Mouse (Mus musculus): ENCODE data around the gene Sept3.

Gene Sept3

DNA sequence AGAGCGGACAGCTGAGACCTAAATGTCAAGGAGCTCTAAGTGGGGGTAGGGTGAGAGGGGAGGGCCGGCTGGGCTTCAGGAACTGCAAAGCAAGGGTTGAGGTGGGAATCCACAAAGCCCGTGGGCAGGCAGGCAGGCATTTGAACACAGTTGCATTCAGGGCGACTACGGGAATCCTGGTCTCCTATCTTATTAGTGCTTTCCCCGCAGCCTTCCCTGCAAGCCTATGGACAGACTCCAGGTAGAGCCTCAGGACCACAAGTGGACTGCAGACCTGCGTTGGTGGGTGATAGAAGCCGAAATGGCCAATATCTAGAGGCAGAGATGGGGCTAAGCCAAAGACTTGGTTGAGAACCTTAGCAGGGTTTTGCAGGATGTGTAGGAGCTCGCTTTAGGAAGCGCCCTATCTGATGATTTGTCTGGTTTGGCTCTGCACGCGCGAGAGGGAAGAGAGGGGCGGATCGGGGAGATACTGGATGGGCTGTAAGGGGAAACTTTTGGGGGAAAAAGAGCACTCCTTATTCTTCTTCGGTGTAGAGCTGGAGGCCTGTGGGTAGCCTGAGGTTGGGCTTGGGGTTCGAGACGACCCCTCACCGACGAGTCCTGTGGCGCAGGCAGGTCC, 65.8 kb downstream of the Sept3 start:
- no peak for DNase-seq (ENCODE audit: low spot score)

DNA sequence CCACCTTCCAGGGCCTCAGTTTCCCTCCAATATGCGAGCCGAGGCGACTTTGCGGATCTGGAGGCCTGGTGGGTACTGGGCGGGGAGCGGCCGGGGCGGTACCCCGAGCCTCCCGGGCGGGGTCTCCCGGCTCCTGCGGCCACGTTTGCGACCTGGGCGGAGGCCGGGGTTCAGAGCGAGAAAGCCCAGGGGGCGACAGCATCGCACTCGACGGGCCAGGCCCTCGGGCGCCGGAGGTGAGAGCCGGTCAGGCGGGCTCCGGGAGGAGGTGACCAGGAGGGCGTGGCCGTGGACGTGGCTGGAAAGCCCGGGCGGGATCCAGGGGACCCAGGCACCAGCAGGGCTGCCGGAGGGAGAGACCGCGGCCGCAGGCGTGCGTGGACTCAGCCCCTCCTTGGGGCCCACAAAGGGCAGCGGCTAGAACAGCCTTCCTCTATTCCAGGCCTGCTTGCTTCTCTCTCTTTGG, 66.4 kb downstream of the Sept3 start:
- DNase-seq (ENCODE audit: low spot score), result peak; percentile 59

DNA sequence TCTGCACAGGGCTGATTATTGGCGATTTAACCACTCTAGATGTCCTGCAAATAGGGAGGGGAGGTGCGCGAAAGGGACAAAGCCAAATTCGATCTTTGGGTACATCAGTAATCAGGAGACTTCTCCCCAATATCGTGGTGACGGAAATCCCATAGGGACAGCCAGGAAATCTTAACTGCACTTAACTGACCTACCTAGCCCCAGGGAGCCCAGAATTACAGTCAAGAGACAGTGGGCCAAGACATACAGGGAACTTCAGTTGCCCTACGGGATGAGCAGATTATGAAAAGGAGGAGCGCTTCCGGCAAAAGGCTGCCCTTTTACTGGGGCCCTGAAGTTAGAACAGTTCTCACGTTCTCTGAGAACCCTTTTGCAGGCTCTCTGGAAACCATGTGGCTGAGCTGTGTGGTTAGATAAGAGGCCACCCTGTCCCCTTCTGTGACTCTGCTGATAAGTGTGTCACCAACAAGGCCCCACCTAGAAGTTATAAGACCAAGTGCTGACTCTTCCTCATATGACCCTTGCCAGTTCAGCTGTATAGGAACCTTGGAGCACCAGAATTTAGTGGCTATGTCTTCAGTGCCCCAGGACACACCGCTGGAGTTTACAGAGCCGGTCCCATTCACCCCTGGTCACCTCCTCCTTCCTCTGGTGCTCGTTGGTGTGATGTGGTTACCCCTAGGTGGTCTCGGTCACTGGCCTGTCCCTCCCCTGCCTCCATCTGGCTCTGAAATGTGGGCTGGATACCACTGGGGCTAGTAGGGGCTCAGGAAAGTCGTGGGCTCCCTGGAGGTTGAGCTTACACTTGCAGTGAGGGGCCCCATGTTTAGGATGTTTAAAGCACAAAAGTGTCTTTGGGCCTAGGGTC, 67.2 kb downstream of the Sept3 start:
- no peak for DNase-seq (ENCODE audit: low spot score)

DNA sequence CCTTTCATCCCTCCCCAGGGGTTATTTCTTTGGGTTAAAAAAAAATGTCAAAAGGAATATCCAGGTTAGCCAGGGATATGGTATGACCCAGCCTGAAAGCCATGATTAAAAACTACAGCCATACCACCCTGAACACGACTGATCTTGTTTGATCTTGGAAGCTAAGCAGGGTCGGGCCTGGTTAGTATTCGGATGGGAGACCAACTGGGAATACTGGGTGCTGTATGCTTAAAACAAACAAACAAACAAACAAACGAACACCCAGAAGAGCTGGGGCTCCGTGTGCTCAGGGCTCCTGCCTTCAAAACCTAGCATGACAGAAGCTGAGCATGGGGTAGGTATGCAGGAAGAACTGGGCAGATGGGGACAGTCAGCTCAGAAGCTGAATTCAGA, 67.8 kb downstream of the Sept3 start:
- no peak for DNase-seq (ENCODE audit: low spot score)

DNA sequence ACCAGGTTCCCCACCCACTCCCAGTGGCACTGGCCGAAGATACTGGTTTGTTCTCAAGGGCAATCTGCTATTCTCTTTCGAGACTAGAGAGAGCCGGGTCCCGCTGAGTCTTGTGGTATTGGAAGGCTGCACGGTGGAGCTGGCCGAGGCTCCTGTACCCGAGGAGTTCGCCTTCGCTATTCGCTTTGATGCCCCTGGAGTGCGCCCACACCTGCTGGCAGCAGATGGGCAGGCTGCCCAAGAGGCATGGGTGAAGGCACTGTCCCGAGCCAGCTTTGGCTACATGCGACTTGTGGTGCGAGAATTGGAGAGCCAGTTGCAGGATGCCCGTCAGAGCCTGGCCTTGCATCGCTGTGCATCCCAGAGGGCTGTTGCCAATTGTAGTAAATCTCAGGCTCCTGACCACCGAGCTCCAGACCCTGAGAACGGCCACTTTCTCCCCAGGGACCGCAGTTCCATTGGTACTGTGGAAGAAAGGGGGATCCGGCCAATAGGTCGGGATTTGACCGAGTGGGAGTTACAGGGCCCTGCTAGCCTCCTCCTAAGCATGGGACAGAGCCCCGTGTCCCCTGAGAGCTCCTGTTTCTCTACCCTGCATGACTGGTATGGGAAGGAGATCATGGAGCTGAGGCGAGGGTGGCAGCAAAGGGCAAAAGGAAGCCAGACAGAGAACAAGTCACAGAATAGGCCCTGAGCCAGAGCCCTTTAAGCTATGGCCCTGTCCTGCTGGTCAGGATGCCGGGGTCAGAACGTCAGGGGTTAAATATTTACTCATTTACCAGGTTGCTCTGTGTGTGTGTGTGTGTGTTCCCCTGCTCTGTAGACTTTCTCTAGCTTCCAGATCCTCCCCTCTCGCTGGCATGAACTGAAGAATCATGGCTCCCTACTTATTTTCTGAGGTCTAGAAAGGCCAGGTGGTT, 68.9 kb downstream of the Sept3 start:
- no peak for DNase-seq (ENCODE audit: low spot score)
